Mouse (Mus musculus) gastrocnemius, postnatal 4 days (tissue): ENCODE data around the gene Mroh2a. TPM values are rescaled to one million over a fixed set of nuclear protein-coding genes. Genes with fewer than 3 reads are reported as not detected.
"Not testable (repeated sequence)": the region's sequence is repeated elsewhere in the genome, so short reads cannot be mapped to it uniquely, and the experiment has no call there.

ENCODE experiments used
- DNase-seq, 2 experiments: peaks; one replicate each; pipeline ENCODE4 v3.0.0; 2021 to 2022; ENCODE audit warnings: low spot score in 2 of 2, mixed read lengths in 2 of 2
- total RNA-seq, 2 experiments: library from RNA; stranded (reverse); gene quantifications; 2 replicates each; pipeline ENCODE4 v1.2.3; 2021

Gene Mroh2a
- total RNA-seq, 2 experiments from 2014 or later = 0.13 TPM; not detected in 1

DNA sequence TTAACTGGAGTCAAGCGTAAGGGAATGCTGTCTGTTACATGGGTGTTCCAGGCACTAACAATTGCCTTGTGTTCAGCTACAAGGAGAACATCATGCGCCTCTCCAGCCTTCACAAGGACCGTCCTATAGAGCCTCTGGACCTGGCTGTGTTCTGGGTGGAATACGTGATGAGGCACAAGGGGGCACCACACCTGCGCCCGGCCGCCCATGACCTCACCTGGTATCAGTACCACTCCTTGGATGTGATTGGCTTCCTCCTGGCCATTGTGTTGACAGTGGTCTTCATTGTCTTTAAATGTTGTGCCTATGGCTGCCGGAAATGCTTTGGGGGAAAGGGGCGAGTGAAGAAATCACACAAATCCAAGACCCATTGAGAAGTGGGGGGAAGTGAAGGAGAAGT is 8.7 kb upstream of the Mroh2a start:
- peak; percentile 28 to 43 for DNase-seq

DNA sequence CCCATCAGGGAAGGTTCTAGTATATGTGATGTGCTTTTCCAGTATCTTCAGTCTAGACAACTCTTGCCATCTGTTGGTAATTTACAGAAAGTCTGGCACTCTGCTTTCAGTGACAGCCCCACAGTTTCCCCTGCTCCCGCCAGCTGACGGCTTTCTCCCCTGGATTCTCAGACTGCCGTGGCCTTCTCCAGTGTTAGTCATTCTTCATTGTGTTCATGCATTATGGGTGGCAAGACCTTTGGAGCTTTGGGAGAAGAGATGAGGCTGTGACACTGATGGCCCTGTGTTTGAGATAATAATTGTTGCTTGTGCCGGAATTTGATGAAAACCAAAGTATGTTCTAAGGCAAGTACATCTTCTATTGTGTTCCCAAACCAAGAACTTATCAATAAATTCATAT is 8.2 kb upstream of the Mroh2a start:
- DNase-seq = no peak

DNA sequence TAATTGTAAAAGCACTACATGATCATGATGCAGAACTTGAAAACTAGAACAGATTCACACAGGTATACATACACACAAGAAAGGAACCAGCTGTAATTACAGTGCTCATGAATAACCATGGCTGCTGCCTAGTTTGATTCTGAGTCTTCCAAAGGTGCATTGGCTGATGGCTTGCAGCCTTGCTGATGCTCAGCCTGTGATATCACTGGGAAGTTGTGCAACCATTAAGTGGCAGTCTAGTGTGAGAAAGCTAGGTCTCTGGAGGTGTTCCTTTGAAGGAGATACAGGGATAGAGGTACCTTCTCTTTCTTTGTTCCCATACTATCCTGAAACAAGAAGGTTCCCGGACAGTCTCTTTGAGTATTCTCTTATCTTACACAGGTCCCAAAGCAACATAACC is 7.7 kb upstream of the Mroh2a start:
- peak in 1 of 2 experiments; percentile 22 for DNase-seq

DNA sequence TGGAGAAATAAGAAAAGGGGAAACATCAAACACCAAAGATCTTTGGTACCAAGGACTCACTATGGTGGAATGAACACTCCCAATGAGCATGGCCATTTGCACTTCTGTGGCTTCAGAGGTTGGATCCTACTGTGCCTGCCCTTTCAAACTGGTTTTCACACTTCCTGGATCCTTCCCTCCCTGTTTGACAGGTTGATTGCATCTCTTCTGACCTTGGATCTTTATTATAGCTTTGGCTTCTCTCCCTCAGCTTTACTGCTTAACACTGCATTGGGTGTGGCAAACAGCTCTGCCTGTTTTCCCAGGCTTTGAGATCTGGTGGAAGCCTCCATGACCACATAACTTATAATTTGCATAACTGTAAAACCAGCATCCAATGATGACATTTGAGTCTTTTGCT is 6.5 kb upstream of the Mroh2a start:
- DNase-seq = peak in 1 of 2 experiments; percentile 21

DNA sequence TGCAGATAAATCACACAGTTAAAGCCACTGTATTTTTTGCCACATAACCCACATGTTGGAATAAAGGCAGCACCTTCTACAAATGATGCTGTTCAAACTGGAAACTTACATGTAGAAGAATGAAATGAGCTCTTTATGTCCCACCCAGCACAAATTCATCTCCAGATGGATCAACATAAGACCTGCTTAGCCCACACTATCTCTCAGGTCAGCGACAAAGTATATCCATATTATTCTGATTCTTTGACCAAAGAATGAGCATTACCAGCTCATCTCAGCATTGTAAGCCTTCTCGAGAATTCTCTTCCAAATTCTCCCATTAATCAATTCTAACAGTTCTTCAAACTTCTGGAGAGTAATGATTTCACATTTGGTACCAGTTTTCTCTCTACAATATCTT is 4.6 kb upstream of the Mroh2a start:
- DNase-seq = peak in 1 of 2 experiments; percentile 0

DNA sequence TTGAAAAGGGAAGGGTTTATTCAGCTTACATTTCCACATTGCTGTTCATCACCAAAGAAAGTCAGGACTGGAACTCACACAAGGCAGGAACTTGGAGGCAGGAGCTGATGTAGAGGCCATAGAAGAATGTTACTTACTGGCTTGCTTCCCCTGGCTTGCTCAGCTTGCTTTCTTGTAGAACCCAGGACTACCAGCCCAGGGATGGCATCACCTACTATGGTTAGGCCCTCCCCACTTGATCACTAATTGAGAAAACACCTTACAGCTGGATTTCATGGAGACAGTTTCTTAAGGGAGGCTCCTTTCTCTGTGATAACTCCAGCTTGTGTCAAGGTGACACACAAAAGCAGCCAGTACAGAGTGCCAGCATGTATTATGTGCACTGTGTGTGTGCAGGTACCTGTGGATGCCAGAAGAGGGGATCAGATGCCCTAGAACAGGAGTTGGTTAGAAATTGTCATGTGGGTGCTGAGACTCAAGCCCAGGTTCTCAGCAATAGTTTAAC is 3.7 kb upstream of the Mroh2a start:
- peak; percentile 15 to 21 for DNase-seq

DNA sequence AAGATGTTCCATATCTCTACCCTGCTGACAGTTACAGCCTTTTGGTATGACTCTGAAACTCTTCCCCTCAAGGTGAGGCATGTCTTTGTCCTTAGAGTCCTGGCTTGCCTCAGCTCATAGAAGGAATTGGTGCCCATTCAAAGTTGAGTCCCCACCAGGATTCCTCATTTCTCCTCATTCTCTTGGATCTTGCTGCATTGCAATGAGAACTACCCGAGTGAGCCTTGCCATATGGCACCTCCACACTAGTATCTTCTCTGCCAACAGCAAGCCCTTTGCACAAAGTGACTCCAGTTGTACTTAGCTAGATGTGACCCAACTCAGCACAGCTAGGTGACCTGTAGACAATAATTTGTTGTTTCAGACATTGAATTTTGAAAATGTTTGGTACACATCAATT is 3.2 kb upstream of the Mroh2a start:
- peak; percentile 27 to 33 for DNase-seq

DNA sequence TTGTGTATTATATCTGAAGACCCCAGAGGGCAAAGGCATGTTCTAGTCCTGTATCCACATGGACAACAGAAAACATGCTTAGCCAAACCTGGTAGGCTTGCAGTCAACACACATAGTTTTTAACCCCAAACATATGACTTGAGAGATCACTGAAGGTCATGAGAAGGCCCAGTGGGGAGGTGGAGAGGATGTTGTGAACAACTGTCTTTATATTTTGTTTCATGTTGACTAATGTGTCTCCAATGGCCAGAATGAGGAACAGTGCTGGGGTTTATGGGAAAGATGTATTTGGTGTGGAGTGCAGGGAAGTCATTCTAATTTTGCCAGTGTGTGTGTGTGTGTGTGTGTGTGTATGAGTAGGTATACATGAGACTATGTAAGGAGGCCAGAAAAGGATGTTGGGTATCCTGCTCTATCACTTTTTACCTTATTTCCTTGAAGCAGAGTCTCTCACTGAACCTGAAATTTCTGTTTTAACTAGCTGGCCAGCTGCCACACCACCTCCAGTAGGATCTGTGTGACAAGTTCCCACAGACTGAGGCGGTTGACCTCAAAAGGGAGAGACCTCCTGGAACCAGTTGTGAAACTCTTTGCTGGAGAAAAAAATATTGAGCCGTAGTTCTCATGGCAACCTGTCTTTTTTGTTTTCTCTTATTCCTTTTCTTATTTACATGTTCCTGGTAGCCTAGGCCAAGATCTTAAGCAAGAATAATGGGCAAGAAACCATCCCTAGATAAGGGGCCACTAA is 2.6 kb upstream of the Mroh2a start:
- DNase-seq = peak in 1 of 2 experiments; percentile 21

DNA sequence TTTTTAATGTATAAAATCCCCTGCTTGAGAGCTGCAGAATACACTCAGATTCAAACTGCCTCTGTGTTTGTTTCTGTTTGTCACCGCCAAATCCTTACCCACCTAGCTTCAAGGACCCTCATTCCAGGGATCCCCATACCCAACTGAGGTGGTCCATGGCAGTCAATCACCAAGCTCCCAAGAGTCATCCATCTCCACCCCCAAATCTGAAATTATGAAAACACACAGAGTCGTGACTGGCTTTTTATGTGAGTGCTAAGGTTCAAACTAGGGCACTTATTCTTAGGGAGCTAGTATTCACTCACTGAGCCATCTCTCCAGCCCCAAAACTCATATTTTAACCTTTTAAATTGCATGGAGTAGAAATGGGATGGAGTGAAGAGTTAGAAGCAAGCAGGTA is 1.5 kb upstream of the Mroh2a start:
- not testable (repeated sequence) for DNase-seq

DNA sequence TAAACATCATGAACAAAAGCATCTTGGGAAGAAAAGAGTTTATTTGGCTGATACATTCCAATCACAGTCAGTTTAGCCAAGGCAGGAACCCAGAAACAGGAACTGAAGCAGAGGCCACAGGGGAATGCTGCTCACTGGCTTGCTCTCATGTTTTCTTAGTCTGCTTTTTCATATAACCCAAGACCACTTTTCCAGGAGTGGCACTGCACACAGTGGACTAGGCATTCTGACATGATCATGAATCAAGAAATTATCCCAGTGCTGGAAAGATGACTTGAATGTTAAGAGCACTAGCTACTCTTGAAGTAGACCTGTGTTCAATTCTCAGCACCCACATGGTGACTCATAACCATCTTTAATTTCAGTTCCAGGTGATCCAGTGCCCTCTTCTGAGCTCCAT is 1.0 kb upstream of the Mroh2a start:
- DNase-seq = peak in 1 of 2 experiments; percentile 16

DNA sequence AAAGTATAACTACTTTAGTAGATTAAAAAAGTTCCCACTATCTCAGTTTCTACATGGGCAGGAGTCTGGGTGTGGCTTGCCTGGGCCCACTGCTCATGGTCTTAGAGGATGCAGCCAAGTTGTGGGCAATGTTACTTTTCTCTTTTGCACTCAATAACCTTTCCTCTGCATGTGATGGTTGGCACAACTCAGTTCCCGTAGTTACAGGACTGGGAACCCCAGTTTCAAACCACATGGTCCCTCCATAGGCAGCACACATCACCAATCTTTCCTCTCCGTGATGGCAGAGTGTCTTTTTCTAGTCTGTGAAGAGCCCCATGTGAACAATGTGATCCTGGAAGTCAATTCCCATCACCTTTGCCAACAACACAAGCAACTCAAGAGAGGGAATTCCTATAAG is 696 bp downstream of the Mroh2a start:
- peak in 1 of 2 experiments; percentile 18 for DNase-seq

DNA sequence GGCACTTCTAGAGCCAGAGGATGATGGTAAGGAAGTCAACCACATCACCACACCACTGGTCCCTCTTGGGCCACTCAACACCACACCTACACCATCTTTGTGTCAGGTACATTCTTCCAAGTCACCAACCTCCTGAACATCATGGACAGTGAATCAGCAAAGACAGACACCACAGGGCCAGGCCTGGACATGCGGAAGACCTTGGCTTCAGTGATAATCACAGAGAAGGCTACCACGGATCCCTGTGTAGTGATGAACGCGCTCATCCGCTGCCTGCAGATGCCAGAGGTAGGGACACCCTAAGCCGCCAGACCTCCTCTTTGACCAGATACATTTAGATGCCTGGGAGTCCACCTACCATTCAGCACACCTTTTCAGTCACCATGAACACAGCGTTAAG is 1.3 kb downstream of the Mroh2a start:
- DNase-seq = peak; percentile 30 to 31

DNA sequence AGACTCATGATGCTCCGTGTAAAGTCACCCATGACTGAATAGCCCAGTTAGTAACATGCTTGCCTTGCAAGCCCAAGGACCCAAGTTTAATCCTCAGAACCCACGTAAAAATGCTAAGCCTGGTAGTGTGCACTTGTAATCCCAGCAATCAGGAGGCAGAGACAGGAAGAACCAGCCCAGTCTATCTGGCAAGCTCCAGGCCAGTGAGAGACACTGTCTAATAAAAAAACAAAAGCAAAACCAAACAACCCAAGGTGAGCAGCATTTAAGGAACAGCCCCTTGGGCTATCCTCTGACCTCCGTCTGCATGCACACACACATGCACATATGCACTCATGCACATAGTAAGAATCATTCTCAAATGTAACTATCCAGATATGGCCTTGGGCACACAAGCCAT is 2.8 kb downstream of the Mroh2a start:
- no peak for DNase-seq

DNA sequence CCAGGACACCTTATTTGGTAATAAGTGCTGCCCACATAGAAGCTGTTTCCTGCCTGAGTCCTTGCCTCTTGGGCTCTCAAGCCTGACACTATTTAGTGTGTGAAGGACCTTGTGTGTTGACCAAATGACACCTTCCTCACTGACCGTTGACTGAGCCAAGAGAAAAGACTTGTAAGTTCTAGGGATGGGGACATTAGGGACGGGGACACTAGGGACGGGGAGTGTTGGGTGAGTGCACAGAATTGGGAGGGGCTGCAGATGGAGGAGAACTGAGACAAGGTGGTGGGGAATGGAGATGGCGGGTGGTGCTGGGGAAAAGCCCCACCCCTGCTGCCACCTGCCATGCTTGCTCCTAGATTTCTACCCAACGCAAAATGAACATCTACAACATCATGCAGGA is 3.2 kb downstream of the Mroh2a start:
- no peak for DNase-seq

DNA sequence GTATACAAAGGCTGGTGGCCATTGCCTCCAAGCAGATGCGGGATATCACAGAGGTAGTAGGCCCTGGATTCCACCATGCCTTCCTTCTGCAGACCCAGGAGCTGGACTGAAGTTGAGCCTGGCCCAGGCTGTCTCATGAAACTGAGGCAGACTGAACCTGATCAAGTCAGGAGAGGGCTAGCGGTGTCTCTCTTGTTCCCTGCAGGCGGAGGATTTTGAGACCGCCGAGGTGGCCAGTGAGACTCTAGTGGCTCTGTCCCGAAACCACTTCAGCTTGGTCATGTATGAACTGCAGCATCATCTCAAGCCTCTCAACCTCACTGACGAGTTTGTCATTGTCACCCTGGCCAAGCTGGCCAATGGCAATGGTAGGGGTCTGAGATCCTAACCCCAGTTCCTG is 3.6 kb downstream of the Mroh2a start:
- DNase-seq = no peak

DNA sequence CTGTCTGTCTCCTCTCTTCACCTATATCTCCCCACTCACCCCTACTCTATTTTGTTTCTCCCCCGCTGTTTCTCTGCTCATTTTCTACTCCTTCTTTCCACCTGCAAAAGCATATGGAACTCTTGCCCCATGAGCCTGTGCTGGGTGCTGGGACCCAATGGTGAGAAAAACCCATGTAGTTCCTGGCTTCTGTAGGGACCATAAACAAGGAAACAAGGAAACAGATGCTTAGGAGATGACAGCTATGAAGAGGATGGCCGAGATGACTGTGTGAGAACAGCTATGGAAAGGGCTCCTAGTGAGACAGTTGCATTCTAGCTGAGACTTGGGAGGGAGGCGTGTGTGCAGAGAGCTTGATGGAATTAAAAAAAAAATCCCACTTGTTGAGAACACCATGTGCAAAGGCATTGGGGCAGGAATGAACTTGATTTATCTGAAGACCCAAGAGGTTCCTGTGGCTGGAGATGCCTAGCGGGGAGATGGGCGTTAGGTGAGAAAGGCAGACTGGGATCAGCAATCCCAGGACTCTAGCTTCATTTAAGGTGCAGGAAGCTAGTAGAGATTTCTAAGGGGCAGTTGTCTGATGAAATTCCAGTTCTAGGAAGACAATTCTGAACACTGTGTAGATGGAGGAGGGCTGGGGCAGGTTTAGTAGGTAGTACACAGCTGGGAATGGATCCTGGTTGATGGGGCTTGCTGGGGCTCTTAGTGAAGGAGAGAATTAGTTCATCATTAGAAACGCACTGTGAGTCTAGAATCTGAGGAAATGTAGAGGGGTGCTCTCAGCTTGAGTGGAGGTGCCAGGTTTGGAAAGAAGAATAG is 4.4 kb downstream of the Mroh2a start:
- no peak for DNase-seq

DNA sequence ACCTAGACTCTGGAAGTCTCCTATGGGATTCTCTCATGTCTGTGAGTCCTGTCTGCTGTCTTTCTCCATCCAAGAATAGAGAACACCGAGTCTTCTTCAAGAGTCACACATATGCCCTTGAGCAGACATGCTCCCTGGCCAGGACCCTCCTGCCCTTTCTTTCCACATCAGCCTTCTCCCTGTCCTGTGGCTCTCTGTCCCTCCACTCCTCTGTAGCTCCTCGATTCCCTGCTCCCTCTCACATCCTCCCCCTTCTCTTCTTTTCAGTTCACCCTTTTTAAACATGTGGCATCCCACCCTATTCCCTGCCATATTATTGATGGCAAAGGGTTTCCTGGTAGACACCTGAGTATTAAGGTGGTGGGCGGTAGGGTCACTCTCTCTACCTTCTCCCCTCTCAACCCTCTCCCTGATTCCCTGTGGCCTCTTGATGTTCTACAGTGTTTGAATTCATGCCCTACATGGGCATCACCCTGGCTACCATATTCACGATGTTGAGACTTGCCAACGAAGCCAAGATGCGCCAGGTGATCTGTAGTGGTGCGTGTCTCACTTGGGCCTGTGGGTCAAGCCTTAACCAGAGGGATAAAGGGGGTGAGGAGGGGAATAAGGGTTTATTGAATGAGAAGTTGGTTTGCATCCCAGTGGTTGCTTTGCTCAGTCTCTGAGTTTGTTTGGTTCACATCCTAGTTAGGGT is 5.2 kb downstream of the Mroh2a start:
- DNase-seq = no peak

DNA sequence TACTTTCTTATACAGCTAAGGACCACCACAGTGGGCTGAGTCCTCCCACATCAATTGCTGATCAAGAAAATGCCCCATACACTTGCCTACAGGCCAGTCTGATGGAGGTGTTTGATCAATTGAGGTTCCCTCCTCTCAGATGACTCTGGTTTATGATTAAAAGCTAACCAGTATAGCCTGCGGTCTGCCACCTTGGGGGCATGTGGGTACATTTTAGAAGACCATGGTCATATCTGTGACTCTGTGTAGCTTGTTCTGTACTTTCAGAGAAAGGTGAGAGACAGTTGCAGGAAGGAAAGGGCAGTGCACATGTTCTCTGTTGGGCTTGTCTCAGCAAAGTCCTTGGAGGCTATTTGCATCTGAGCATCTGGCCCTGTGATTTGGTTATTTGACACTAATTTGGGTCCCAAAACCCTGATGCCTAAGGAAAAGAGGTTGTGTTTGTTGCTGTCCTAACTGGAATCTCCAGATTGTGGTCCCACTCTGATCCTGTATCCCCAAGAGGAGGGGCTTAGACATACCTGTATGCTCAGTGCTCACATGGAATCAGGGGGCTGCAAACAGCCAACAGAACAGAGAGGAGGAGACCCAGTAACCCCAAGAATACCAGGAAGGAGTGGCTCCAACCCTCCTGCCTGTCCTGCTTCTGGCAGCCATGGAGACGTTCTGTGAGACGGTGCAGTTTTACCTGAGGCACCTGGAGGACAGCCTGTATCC is 6.0 kb downstream of the Mroh2a start:
- no peak for DNase-seq

DNA sequence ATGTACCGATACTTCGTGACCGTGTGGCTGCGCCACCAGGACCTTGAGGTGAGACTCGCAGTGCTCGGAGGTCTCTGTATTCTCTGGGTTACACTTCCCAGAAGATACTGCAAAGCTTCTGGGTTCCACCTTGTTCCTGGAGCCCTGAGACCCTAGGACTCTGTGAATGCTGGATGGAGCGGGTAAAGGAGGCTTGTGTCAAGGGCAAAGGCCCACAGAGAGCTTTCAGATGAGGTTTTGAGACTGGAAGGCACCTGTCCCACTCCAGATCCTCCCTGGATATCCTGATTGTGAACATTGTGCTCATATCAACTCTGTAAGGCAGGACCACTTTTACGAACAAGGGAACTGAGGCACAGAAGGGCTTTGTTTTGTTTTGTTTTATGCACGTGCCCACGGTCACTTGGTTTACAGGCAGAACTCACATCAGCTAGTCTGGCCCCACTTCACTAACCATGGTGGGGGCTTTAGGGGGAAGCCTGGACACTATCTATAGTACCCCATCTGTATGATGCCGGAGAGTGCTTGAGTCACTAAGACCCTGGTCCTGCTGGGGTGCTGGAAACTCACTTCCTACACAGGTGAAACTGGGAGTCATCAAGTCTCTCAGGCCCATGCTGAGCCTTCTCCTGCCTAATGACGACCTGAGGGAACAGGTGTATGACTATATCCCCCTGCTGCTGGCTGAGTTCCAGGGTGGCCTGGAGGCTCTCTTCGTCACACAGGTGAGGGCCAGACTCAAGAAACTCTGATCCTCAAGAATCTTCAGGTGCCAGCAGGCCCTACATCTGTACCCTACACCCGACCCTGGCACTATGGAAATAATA is 6.8 kb downstream of the Mroh2a start:
- no peak for DNase-seq

DNA sequence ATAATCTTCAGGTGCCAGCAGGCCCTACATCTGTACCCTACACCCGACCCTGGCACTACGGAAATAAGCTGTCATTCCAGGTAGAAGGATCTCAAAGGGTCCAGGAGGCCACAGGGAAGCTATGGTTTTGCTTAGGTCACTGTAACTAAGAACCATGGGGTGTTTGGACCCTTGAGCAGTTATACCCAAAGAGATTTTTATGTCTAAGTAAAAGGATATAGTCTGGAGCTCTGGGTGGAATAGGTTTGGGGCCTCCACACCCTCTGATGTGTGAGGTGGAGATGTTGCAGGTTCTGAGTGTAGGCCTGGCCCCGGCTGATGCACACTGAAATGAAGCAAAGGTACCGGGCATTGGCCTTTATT is 7.4 kb downstream of the Mroh2a start:
- DNase-seq = no peak
